Mouse (Mus musculus): ENCODE measurements at regions not wholly inside any gene's neighbourhood (a gene's known extent, or its start where the extent isn't known, plus 50 kb on each side); places are given as distances from the start of the nearest gene placed in this dataset.
A peak's percentile ranks its signal among the peaks of the same experiment; 100 is the strongest.

GRCm38 (mm10) chr2:92511771-92512744 lies 51.7 kb upstream of the Slc35c1 start:
- Histone ChIP-seq H3K4me1 (replicated peaks; ENCODE audit: control insufficient read depth, insufficient read depth) (no peaks in the 10 kb centered on the region), H3K27me3 (ENCODE audit: control insufficient read depth, insufficient read depth, low read length) (no peaks in the 10 kb centered on the region), H3K27ac (replicated peaks) (no peak overlapping the region), H3K4me2 (replicated peaks; ENCODE audit: low read depth) (no peak overlapping the region), H3K9me3 (ENCODE audit: control insufficient read depth, low read length) (no peaks in the 10 kb centered on the region), H3K4me3 (ENCODE audit: low read depth, low read length) (no peak overlapping the region), H3K9ac (ENCODE audit: low read length) (no peak overlapping the region), H3K36me3 (ENCODE audit: control insufficient read depth, insufficient read depth, low read length) (no peaks in the 10 kb centered on the region)
- no peak for ATAC-seq (ENCODE audit: low FRiP score, low TSS enrichment)
- no peak for TF ChIP-seq CTCF (IDR thresholded peaks at IDR 0.05; ENCODE audit: low read depth)
- TF ChIP-seq EP300 (optimal IDR thresholded peaks at IDR 0.05) = no peak
- peak; percentile 11 for DNase-seq (ENCODE audit: low spot score)
- 74% methylated on average over 6 of the region's 6 CpGs for WGBS
